Mouse (Mus musculus): Measurements from ENCODE around the gene Cyth3. TPM values are rescaled to one million over a fixed set of nuclear protein-coding genes. Genes with fewer than 3 reads are reported as not detected.

The Cyth3 gene
- polyA plus RNA-seq, 1 experiment from 2014 or later = 24.0 TPM

DNA sequence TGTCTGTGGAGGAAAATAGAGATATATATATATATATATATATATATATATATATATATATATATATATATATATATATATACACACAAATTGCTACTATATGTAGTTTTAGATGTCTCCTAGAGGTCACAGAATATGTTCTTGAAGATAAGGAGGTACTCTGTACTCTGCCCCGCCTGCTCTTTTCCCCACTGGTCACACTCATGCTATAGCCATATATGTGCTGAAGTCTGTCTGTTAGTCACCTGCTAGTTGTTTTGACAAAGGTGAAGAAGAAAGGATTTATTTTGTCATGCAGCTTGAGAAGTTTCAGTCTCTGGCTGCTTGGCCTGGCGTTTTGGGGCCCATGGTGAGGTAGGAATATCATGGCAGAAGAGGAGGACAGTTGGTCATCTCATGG, 25.2 kb downstream of the Cyth3 start:
- ChIA-PET POLR2A (no interaction called here), CTCF (no interaction called here)
- DNase-seq (ENCODE audit: low read depth, low spot score) (no peak), ATAC-seq (no peak)
- no peaks in the 10 kb centered on the region for H3K27me3 ChIP-seq
- in situ Hi-C loops (cut with MboI; ENCODE audit: low pct_unique_long_range_greater_than_20kb) = no loop called here
- no peak for TF ChIP-seq CTCF (IDR thresholded peaks at IDR 0.05)

DNA sequence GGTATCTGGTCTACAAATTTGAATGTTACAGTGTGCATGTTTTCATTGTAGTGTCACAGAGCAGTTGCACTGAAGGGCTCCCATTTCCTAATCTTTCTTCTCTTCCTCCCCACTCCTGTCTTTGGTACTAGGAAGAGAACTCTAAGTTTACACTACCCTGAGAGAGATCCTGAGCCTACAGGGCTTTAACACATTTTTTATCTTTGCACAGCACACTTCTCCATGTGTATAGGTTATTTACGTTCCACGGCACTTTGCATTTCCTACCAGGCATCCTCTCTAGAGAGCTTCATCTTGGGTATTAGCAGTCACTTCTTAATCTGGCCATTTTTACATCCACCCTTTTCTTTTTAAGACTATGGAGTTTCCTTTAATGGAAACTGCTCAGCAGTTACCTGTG, 25.8 kb downstream of the Cyth3 start:
- H3K27me3 ChIP-seq = no peaks in the 10 kb centered on the region
- POLR2A ChIA-PET = no interaction called here
- TF ChIP-seq CTCF (IDR thresholded peaks at IDR 0.05) = no peak
- CTCF ChIA-PET = no interaction called here
- ATAC-seq (no peak), DNase-seq (ENCODE audit: low read depth, low spot score) (no peak)
- in situ Hi-C loops (cut with MboI; ENCODE audit: low pct_unique_long_range_greater_than_20kb) = no loop called here

DNA sequence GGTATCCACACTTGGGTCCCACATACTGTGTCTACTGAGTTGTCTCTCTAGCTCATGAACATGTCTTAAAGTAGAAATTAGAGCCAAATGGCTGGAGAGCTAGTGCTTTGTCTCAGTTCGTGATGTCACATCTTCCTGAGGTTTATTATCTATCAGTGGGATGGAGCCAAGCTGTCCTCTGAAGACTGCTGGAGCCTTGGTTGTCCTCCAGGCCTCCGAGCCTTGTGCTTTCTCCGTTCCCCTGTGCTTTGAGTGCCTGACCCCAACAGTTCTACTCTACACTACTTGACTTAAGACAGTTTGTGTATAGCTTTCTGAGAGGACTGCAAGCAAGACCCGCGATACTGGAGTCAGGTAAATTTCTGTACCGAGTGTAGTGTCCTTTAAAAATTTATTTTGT, 26.9 kb downstream of the Cyth3 start:
- ChIA-PET CTCF (interaction anchor here (1.8 kb wide), 1 partner anchor 17 kb away, joined by 5 read pairs; no protein-coding TSS in a partner anchor), POLR2A (no interaction called here)
- in situ Hi-C loops (cut with MboI; ENCODE audit: low pct_unique_long_range_greater_than_20kb) = no loop called here
- no peak for TF ChIP-seq CTCF (IDR thresholded peaks at IDR 0.05)
- no peaks in the 10 kb centered on the region for H3K27me3 ChIP-seq
- DNase-seq (ENCODE audit: low read depth, low spot score) (no peak), ATAC-seq (no peak)

DNA sequence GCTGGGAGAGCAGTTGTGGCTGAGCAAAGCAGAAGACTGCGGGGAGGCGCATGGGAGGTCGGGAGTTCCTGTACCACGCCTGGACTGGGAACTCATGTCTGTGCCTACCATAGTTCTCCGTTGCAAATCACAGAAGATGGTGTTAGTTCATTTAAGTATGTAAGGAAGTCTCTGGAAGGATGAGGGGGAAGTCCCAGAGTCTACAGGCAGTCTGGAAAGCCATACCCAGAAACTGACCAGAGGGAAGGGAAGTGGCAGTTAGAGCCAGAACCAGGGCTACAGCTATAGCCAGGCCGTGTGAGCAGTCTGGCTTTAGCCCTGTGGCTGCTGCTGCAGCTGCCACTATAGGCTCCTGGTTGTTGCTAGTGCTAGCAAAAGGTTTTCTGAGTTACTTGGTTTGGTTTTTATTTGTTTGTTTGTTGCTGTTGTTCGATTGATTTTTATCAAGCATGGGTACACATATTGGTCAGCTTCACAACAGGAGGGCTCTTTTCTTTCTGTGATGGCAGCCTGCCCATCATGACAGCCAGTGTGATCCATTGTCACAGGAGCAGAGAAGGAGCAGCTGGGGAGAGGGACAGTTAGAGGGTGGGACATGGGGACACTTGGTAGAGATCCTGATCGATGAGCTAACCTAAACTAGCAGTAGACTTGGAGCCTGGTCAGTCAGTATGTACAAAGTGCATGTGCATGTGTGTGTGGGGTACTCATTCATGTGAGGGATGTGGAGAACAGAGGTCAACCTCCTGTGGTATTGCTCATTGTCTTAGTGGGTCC, 29.8 kb downstream of the Cyth3 start:
- in situ Hi-C loops (cut with MboI; ENCODE audit: low pct_unique_long_range_greater_than_20kb) = no loop called here
- TF ChIP-seq CTCF (IDR thresholded peaks at IDR 0.05) = no peak
- ATAC-seq (no peak), DNase-seq (ENCODE audit: low read depth, low spot score) (no peak)
- ChIA-PET POLR2A (no interaction called here), CTCF (no interaction called here)
- H3K27me3 ChIP-seq = no peaks in the 10 kb centered on the region

DNA sequence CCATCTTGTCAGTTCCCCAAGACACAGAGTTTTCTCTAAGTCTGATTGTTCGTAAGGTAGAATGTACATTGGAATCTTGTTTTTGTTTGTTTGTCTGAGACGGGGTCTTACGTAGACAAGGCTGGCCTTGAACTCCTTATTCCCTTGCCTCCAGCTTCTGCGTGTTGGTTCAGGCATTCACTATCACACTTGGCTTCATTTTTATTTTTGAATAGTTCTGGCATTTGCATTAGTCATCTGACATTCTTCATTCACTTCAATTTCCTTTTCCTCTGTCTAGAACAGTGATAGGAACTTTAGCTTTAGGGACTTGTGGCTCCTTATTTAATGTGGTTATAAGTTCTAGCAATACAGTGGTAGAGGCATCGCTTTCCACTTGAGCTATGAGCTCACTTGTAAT, 31.2 kb downstream of the Cyth3 start:
- in situ Hi-C loops (cut with MboI; ENCODE audit: low pct_unique_long_range_greater_than_20kb) = no loop called here

DNA sequence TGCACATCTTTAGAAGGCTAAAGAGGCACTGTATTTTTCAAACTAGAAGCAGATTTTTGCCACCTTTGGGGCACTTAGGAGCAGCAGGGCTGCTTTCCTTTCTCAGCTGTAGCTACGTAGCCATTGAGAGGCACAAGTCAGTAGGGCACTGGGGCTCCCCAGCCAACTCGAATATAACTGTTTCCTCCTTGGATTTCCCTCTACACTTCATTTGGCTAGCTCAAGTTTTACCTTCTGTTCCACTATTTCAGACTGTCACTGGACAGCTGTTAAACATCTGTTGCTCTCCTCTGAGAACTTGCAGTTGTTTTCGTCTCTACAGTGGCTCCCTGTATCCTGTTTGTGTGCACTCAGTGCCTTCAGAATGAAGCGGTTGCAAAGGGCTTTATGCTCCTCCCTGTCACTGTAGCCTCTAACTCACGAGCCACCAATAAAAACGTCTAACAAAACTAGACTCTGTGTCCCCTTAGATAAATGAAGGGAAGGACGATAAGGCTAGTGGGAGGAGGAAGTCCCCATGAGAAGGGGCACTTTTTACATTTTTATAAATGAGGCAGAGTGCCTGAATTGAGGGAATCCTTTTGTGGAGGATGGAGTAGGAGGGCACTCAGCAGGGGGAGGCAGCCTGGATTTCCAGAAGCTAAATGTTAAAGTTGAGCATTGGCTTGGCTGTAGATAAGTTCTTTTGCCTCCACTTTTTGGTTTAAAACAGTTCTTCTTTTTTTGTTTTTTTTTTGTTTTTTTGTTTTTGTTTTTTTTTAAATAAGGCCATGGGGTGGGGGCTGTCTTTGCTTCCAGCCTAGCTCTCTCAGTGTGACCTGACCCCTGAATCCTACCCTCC, 32.6 kb downstream of the Cyth3 start:
- TF ChIP-seq CTCF (IDR thresholded peaks at IDR 0.05) = no peak
- no peak for DNase-seq (ENCODE audit: low read depth, low spot score)
- in situ Hi-C loops (cut with MboI; ENCODE audit: low pct_unique_long_range_greater_than_20kb) = no loop called here
- ChIA-PET POLR2A (no interaction called here), CTCF (interaction anchor here (0.9 to 2.6 kb wide), 7 partner anchors 9 to 57 kb away, joined by 3 to 8 read pairs (median 4); no protein-coding TSS in a partner anchor)
- H3K27me3 ChIP-seq = no peaks in the 10 kb centered on the region
- no peak for ATAC-seq

More for the DNA sequence above, 31.2 kb downstream of the Cyth3 start:
- no peak for TF ChIP-seq CTCF (IDR thresholded peaks at IDR 0.05)
- no peaks in the 10 kb centered on the region for H3K27me3 ChIP-seq
- no peak for DNase-seq (ENCODE audit: low read depth, low spot score)
- ATAC-seq = no peak
- CTCF ChIA-PET = interaction anchor here (0.9 to 2.6 kb wide), 4 partner anchors 9 to 29 kb away, joined by 3 to 8 read pairs (median 6); no protein-coding TSS in a partner anchor
- POLR2A ChIA-PET = no interaction called here

DNA sequence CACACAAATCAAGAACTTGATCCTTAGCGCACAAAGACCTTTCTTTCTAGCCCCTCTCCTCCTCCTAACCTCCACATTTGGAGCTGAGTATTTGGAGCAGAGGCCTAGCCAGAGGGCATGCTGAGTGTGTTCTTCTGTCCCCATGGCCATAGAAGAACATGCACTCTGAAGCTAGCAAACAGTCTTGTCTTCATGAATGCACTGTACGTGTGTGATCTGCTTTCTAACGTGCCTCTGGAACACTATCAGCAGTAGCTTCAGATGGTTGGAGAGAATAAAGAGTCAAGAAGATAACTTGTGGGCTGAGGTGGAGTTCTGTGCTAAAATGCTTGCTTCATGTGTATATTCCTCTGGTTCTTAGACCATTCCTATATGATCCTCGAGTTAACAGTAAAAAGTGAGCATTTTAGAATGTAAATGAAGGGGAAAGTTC, 33.3 kb downstream of the Cyth3 start:
- in situ Hi-C loops (cut with MboI; ENCODE audit: low pct_unique_long_range_greater_than_20kb) = no loop called here
- no peak for TF ChIP-seq CTCF (IDR thresholded peaks at IDR 0.05)
- ATAC-seq = no peak
- ChIA-PET CTCF (interaction anchor here (1.1 to 2.6 kb wide), 3 partner anchors 14 to 56 kb away, joined by 3 to 8 read pairs (median 3); no protein-coding TSS in a partner anchor), POLR2A (no interaction called here)
- DNase-seq (ENCODE audit: low read depth, low spot score) = no peak
- H3K27me3 ChIP-seq = no peaks in the 10 kb centered on the region

DNA sequence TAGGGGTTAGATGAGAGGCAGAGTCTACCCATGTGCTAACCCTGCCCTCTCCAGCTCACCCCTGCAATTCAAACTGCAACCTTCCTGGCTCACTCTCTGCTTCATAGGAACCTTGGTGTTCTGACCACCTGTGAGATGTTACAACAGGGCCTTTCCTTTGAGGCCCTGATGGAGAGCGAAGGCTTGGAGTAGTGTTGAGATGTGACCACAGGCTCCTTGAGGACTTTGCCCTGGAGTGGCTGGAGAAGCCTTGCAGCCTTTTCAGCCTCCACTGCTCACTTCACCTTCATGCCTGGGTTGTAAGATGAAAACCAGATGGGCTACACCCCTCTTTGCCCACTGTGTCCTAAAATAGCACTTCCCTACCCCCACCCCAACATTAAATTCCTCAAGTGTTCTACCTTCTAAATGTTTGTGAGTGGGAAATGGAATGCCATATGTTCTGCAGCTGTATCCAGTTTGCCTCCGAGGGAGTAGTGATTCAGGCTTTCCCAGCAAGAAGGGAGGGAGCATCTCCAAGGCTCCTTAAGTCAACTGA, 34.5 kb downstream of the Cyth3 start:
- no peak for TF ChIP-seq CTCF (IDR thresholded peaks at IDR 0.05)
- H3K27me3 ChIP-seq = no peaks in the 10 kb centered on the region
- ChIA-PET POLR2A (no interaction called here), CTCF (interaction anchor here (1.5 to 1.6 kb wide), 2 partner anchors 12 to 39 kb away, joined by 3 to 4 read pairs; no protein-coding TSS in a partner anchor)
- in situ Hi-C loops (cut with MboI; ENCODE audit: low pct_unique_long_range_greater_than_20kb) = no loop called here
- ATAC-seq = no peak
- no peak for DNase-seq (ENCODE audit: low read depth, low spot score)

DNA sequence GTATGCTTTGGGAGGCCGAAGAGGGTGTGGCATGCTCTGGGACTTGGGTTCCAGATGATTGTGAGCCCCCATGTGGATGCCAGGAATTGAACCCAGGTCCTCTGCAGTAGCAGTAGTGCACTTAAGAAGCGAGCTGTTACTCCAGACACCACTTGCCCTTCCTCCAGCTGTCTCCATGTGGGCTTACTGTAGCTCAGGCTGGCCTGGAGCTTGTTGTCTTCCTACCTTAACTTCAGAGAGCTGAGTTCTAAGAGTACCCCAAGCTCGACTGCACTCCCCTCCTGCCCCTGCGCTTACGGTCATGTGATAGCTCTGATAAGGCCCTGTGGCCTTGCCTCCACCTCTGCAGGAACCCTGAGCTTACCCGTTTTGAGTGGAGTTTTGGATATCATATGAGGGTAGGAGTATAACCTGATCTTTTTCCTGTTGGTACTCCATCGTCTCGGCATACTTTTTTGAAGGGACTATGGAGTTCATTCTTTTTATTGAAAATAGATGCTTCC, 36.8 kb downstream of the Cyth3 start:
- in situ Hi-C loops (cut with MboI; ENCODE audit: low pct_unique_long_range_greater_than_20kb) = no loop called here
- ATAC-seq (no peak), DNase-seq (ENCODE audit: low read depth, low spot score) (no peak)
- ChIA-PET POLR2A (no interaction called here), CTCF (no interaction called here)
- H3K27me3 ChIP-seq = no peaks in the 10 kb centered on the region
- no peak for TF ChIP-seq CTCF (IDR thresholded peaks at IDR 0.05)

DNA sequence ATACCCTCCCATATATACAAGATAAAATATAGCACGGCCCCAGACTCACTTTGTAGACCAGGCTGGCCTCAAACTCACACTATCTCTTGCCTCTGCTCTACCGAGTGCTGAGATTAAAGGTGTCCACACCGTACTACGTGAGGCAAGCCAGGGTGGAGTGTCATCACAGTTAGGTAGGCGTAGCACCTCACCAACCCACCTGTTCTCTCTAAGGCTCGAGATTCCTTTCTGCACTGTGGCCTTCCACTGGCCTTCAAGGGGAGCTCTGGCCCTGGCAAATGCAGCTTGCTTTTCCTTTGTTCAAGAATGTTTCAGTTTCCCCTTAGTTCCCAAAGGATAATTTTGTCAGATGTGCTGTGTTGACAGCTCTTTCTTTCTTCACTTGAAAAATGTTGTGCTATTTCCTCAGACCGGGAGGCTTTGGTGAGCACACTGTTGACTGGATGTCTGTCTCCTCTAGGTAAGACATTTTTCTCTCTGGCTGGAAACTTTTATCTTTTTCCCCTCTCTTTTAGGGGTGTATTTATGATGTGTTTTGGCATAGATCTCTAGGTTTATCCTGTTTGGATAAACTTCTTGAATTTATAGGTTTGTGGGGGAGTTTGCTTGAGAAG, 40.9 kb downstream of the Cyth3 start:
- H3K27me3 ChIP-seq = no peaks in the 10 kb centered on the region
- ChIA-PET POLR2A (no interaction called here), CTCF (interaction anchor here (0.8 to 2.0 kb wide), 4 partner anchors 9 to 31 kb away, joined by 3 to 4 read pairs (median 3); no protein-coding TSS in a partner anchor)
- DNase-seq (ENCODE audit: low read depth, low spot score) = no peak
- in situ Hi-C loops (cut with MboI; ENCODE audit: low pct_unique_long_range_greater_than_20kb) = no loop called here
- ATAC-seq = no peak
- no peak for TF ChIP-seq CTCF (IDR thresholded peaks at IDR 0.05)

Measured in Patski (cell line).